Mouse (Mus musculus) cortical plate, adult 2 months (tissue): Measurements from ENCODE around the gene Arid1b.

ENCODE experiments used
- CTCF ChIP-seq: fragments of 200-500 bp; IDR thresholded peaks from 2 replicates; pipeline ENCODE4 v1.5.1; 2011; ENCODE audit warnings: mild to moderate bottlenecking, control low read depth, low read length; ENCODE audit not compliant: insufficient read depth; ENCODE audit errors: extremely low read depth
- POLR2A ChIP-seq: fragments of 200-500 bp; IDR thresholded peaks from 2 replicates; pipeline ENCODE4 v1.6.1; 2011; ENCODE audit warnings: mild to moderate bottlenecking, low read length, control low read depth; ENCODE audit not compliant: insufficient read depth; ENCODE audit errors: extremely low read depth

DNA sequence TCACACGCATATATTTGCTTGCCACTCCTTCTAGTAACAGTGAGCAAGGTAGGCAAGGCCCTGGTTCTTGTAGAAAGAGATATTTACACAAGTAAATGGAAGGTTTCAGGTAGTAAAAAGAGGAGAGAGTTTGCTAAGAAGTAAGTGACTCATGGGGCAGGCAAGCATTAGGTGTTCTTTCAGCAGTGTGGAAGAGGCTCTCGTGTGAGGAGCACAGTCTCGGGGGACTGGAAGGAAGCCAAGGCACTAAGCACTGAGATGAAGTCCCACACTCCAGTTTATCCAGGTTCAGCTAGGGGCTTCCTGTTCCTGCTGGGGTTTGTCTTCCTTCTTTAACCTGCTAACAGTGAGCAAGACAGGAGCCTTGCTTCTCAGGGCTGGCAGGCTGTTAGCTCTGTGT, 203.6 kb downstream of the Arid1b start:
- no peak for TF ChIP-seq CTCF
- no peak for TF ChIP-seq POLR2A
